Mouse (Mus musculus): Measurements from ENCODE around the gene Cabp1.

DNA sequence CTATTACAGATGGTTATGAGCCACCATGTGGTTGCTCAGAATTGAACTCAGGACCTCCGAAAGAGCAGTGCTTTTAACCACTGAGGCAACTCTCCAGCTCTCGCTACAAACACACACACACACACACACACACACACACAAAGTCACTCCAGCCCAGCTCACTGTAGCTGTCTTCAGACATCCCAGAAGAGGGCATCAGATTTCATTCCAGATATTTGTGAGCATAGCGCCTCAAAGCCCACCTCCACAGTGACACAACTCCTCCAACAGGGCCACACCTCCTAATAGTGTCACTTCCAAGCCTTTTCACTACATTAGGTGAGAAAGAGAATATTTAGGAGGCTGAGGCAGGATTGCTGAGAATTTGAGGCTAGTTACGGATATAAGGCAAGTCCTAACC, 55.1 kb downstream of the Cabp1 start:
- TF ChIP-seq POLR2A (IDR thresholded peaks at IDR 0.05; ENCODE audit: borderline replicate concordance, control insufficient read depth, low read depth, low read length) (no peak), CTCF (IDR thresholded peaks at IDR 0.05; ENCODE audit: control insufficient read depth, insufficient read depth, low read length) (no peak)
